Mouse (Mus musculus) C3H10T1/2 (cell line): ENCODE measurements around the gene Grin1. TPM values are rescaled to one million over a fixed set of nuclear protein-coding genes. Genes with fewer than 3 reads are reported as not detected.

Experiments
- polyA plus RNA-seq, 2 experiments: library from polyadenylated mRNA; unstranded; fragments of >200 nt; fragmentation: generic; extraction: Trizol; gene quantifications; one replicate each; pipeline ENCODE4 v1.2.1; 2012; ENCODE audit warnings: missing spikeins in 2 of 2

The Grin1 gene
- polyA plus RNA-seq, result under 1 TPM; under 0.01 to 0.06 TPM

GRCm38 (mm10) chr2:25318971-25319773, at the start of gene Grin1:
TSS of gene Grin1 (minus strand) at chr2:25319187.

GRCm38 (mm10) chr2:25365091-25365761, 46.2 kb upstream of the Grin1 start, which contains the start of gene Uap1l1:
TSS of gene Uap1l1 (minus strand) at chr2:25365682.

GRCm38 (mm10) chr2:25356208-25357079, 37.5 kb upstream of the Grin1 start, which contains the start of gene Dpp7:
TSS of gene Dpp7 (minus strand) at chr2:25356359.

GRCm38 (mm10) chr2:25332286-25333160, 13.5 kb upstream of the Grin1 start, which contains the start of gene Man1b1:
TSS of gene Man1b1 (plus strand) at chr2:25332338.

GRCm38 (mm10) chr2:25289651-25290050, 29.3 kb downstream of the Grin1 start, which contains the start of gene Lrrc26:
TSS of gene Lrrc26 (plus strand) at chr2:25289915.

GRCm38 (mm10) chr2:25287927-25288649, 30.9 kb downstream of the Grin1 start, which contains the start of gene Tmem210:
TSS of gene Tmem210 (plus strand) at chr2:25288145.

GRCm38 (mm10) chr2:25271827-25272511, 47.0 kb downstream of the Grin1 start, which contains the start of the genes Ssna1 and Anapc2:
TSS of gene Ssna1 (minus strand) at chr2:25272438.
TSS of gene Anapc2 (plus strand) at chr2:25272478.

GRCm38 (mm10) chr2:25262291-25262767, 56.7 kb downstream of the Grin1 start, which contains the start of gene Tprn:
TSS of gene Tprn (plus strand) at chr2:25262618.

GRCm38 (mm10) chr2:25255284-25255779, 63.7 kb downstream of the Grin1 start, which contains the start of gene Tmem203:
TSS of gene Tmem203 (plus strand) at chr2:25255439.

GRCm38 (mm10) chr2:25246183-25247072, 72.6 kb downstream of the Grin1 start, which contains the start of gene AL732309.1:
TSS of gene AL732309.1 (minus strand) at chr2:25246863.

GRCm38 (mm10) chr2:25242101-25242506, 76.9 kb downstream of the Grin1 start, which contains the start of the genes Rnf208 and Cysrt1:
TSS of gene Rnf208 (plus strand) at chr2:25242255.
TSS of gene Cysrt1 (minus strand) at chr2:25242452.

Other genes starting within 250 kb of the Grin1 start
- gene Entpd8, start 238.9 kb downstream of the Grin1 start, polyA plus RNA-seq, result not detected
- under 1 TPM in 1 of 2 experiments, not detected in 1; 0.04 TPM for gene Noxa1, start 224.0 kb downstream of the Grin1 start, polyA plus RNA-seq
- under 1 TPM; 0.13 to 0.19 TPM for gene Nrarp, start 138.4 kb downstream of the Grin1 start, polyA plus RNA-seq
- 10 to 100 TPM in 1 of 2 experiments, 1 to 10 TPM in 1; 9.1 to 26.9 TPM for gene Tor4a, start 122.3 kb downstream of the Grin1 start, polyA plus RNA-seq
- 10 to 100 TPM; 29.0 to 67.4 TPM for gene Nelfb, start 107.7 kb downstream of the Grin1 start, polyA plus RNA-seq
- under 1 TPM in 1 of 2 experiments, not detected in 1; 0.02 TPM for gene Stpg3, start 104.5 kb downstream of the Grin1 start, polyA plus RNA-seq
- 1 to 10 TPM in 1 of 2 experiments, not detected in 1; 1.6 TPM for gene Fam166a, start 100.4 kb downstream of the Grin1 start, polyA plus RNA-seq
- gene Tubb4b, start 94.5 kb downstream of the Grin1 start, polyA plus RNA-seq, result 100 to 1,000 TPM; 598 to 649 TPM
- not detected for gene Slc34a3, start 84.8 kb downstream of the Grin1 start, polyA plus RNA-seq
- gene Rnf224, start 82.4 kb downstream of the Grin1 start, polyA plus RNA-seq, result not detected
- not detected for gene Rnf208, start 76.9 kb downstream of the Grin1 start, polyA plus RNA-seq
- under 1 TPM; 0.08 to 0.35 TPM for gene Cysrt1, start 76.7 kb downstream of the Grin1 start, polyA plus RNA-seq
- gene AL732309.1, start 72.3 kb downstream of the Grin1 start, polyA plus RNA-seq, result 1 to 10 TPM; 2.2 to 6.1 TPM
- 10 to 100 TPM; 38.1 to 48.4 TPM for gene Tmem203, start 63.7 kb downstream of the Grin1 start, polyA plus RNA-seq
- gene Tprn, start 56.6 kb downstream of the Grin1 start, polyA plus RNA-seq, result 10 to 100 TPM; 10.9 to 14.3 TPM
- gene Ssna1, start 46.7 kb downstream of the Grin1 start, polyA plus RNA-seq, result 100 to 1,000 TPM; 140 to 186 TPM
- gene Anapc2, start 46.7 kb downstream of the Grin1 start, polyA plus RNA-seq, result 100 to 1,000 TPM in 1 of 2 experiments, 10 to 100 TPM in 1; 98.4 to 128 TPM
- gene Tmem210, start 31.0 kb downstream of the Grin1 start, polyA plus RNA-seq, result not detected
- gene Lrrc26, start 29.3 kb downstream of the Grin1 start, polyA plus RNA-seq, result not detected
- gene Man1b1, start 13.2 kb upstream of the Grin1 start, polyA plus RNA-seq, result 10 to 100 TPM; 16.1 to 49.7 TPM
- 10 to 100 TPM; 31.1 to 38.1 TPM for gene Dpp7, start 37.2 kb upstream of the Grin1 start, polyA plus RNA-seq
- 100 to 1,000 TPM; 149 to 433 TPM for gene Uap1l1, start 46.5 kb upstream of the Grin1 start, polyA plus RNA-seq
- gene Sapcd2, start 53.1 kb upstream of the Grin1 start, polyA plus RNA-seq, result 10 to 100 TPM; 18.0 to 25.7 TPM
- gene Entpd2, start 76.7 kb upstream of the Grin1 start, polyA plus RNA-seq, result under 1 TPM in 1 of 2 experiments, not detected in 1; 0.12 TPM
- gene Npdc1, start 80.2 kb upstream of the Grin1 start, polyA plus RNA-seq, result 100 to 1,000 TPM; 183 to 212 TPM
- gene Fut7, start 104.1 kb upstream of the Grin1 start, polyA plus RNA-seq, result under 1 TPM; 0.13 to 0.42 TPM
- gene Abca2, start 109.5 kb upstream of the Grin1 start, polyA plus RNA-seq, result 10 to 100 TPM in 1 of 2 experiments, 1 to 10 TPM in 1; 4.8 to 13.4 TPM
- gene Clic3, start 137.7 kb upstream of the Grin1 start, polyA plus RNA-seq, result under 1 TPM; 0.15 to 0.94 TPM
- 10 to 100 TPM; 25.6 to 61.9 TPM for gene Paxx, start 141.9 kb upstream of the Grin1 start, polyA plus RNA-seq
- gene Ptgds, start 150.9 kb upstream of the Grin1 start, polyA plus RNA-seq, result under 1 TPM; 0.07 to 0.30 TPM
- gene Lcn12, start 174.7 kb upstream of the Grin1 start, polyA plus RNA-seq, result not detected
- gene Fbxw5, start 181.6 kb upstream of the Grin1 start, polyA plus RNA-seq, result 10 to 100 TPM; 24.9 to 52.5 TPM
- 1 to 10 TPM in 1 of 2 experiments, under 1 TPM in 1; 0.85 to 9.2 TPM for gene C8g, start 182.5 kb upstream of the Grin1 start, polyA plus RNA-seq
- gene Traf2, start 227.8 kb upstream of the Grin1 start, polyA plus RNA-seq, result 10 to 100 TPM; 29.4 to 32.2 TPM
- 100 to 1,000 TPM; 602 to 888 TPM for gene Edf1, start 238.7 kb upstream of the Grin1 start, polyA plus RNA-seq